Mouse (Mus musculus) intestine, embryonic 15.5 days (tissue): ENCODE measurements around the gene Tcl1. TPM values are rescaled to one million over a fixed set of nuclear protein-coding genes. Genes with fewer than 3 reads are reported as not detected.
"Not testable (repeated sequence)": the region's sequence is repeated elsewhere in the genome, so short reads cannot be mapped to it uniquely, and the experiment has no call there.

Experiments
- ATAC-seq: fragments of 200-750 bp; cut with Nextera tagmentation; 2 replicates; pipeline ENCODE4 v1.8.0; 2017; ENCODE audit warnings: moderate TSS enrichment, moderate library complexity
- H3K27ac ChIP-seq: fragments of 300-500 bp; sonication (generic); 2 replicates; pipeline ENCODE4 v1.5.1; 2015; ENCODE audit warnings: mild to moderate bottlenecking, inconsistent platforms
- H3K27me3 ChIP-seq: fragments of 300-500 bp; sonication (generic); replicated peaks from 2 replicates; pipeline ENCODE4 v1.6.1; 2015; ENCODE audit warnings: inconsistent platforms
- H3K36me3 ChIP-seq: fragments of 300-500 bp; sonication (generic); 2 replicates; pipeline ENCODE4 v1.6.1; 2015; ENCODE audit warnings: inconsistent platforms
- H3K4me1 ChIP-seq: fragments of 300-500 bp; sonication (generic); replicated peaks from 2 replicates; pipeline ENCODE4 v1.6.1; 2015; ENCODE audit warnings: inconsistent platforms
- H3K4me2 ChIP-seq: fragments of 300-500 bp; sonication (generic); replicated peaks from 2 replicates; pipeline ENCODE4 v1.6.1; 2015; ENCODE audit warnings: mild to moderate bottlenecking, inconsistent platforms
- H3K4me3 ChIP-seq: fragments of 300-500 bp; sonication (generic); replicated peaks from 2 replicates; pipeline ENCODE4 v1.5.1; 2015; ENCODE audit warnings: inconsistent platforms
- H3K9ac ChIP-seq: fragments of 300-500 bp; sonication (generic); 2 replicates; pipeline ENCODE4 v1.6.1; 2015; ENCODE audit warnings: inconsistent platforms
- H3K9me3 ChIP-seq: fragments of 300-500 bp; sonication (generic); 2 replicates; pipeline ENCODE4 v1.6.1; 2016; ENCODE audit warnings: inconsistent platforms
- WGBS: fragments of 180-500 bp; shearing (Covaris S2); methylation state at CpG from one replicate; pipeline ENCODE4 v1.1.7; 2015; 5-methylcytosine and 5-hydroxymethylcytosine counted together
- polyA plus RNA-seq: library from polyadenylated mRNA; unstranded; fragments of >200 nt; fragmentation: Nextera tagmentation; extraction: Ambion mirVana; gene quantifications from 2 replicates; pipeline ENCODE4 v1.2.1, GENCODE M21; 2015

Gene Tcl1
- polyA plus RNA-seq, 1 experiment from 2014 or later: not detected

GRCm38 (mm10) chr12:105217101-105217760 is 5.4 kb downstream of the Tcl1 start:
- Histone ChIP-seq H3K4me3 (no peak overlapping the region), H3K27me3 (no peaks in the 10 kb centered on the region), H3K27ac (no peak overlapping the region), H3K9ac (no peak overlapping the region), H3K9me3 (no peaks in the 10 kb centered on the region), H3K36me3 (no peaks in the 10 kb centered on the region), H3K4me2 (no peak overlapping the region), H3K4me1 (no peaks in the 10 kb centered on the region)
- 84% methylated on average over 7 of the region's 7 CpGs for whole genome bisulfite sequencing
- no peak for ATAC-seq

GRCm38 (mm10) chr12:105209231-105209630 is 13.4 kb downstream of the Tcl1 start:
- no peaks in the 10 kb centered on the region for H3K4me1 ChIP-seq
- no peak overlapping the region for H3K4me3 ChIP-seq
- ATAC-seq: no peak
- H3K27ac ChIP-seq: no peak overlapping the region
- no peaks in the 10 kb centered on the region for H3K9me3 ChIP-seq
- no peak overlapping the region for H3K9ac ChIP-seq
- H3K27me3 ChIP-seq: no peaks in the 10 kb centered on the region
- WGBS: 90% methylated on average over 7 of the region's 7 CpGs
- no peak overlapping the region for H3K4me2 ChIP-seq
- no peaks in the 10 kb centered on the region for H3K36me3 ChIP-seq

GRCm38 (mm10) chr12:105208441-105208840 is 14.2 kb downstream of the Tcl1 start:
- Histone ChIP-seq H3K4me2 (no peak overlapping the region), H3K27ac (no peak overlapping the region), H3K4me3 (no peak overlapping the region), H3K27me3 (no peaks in the 10 kb centered on the region), H3K36me3 (no peaks in the 10 kb centered on the region), H3K4me1 (no peaks in the 10 kb centered on the region), H3K9ac (no peak overlapping the region), H3K9me3 (no peaks in the 10 kb centered on the region)
- ATAC-seq: no peak
- 96% methylated on average over 1 of the region's 1 CpGs for WGBS

GRCm38 (mm10) chr12:105207071-105207470 is 15.5 kb downstream of the Tcl1 start:
- no peak overlapping the region for H3K27ac ChIP-seq
- no peak overlapping the region for H3K4me2 ChIP-seq
- H3K4me1 ChIP-seq: no peaks in the 10 kb centered on the region
- no peaks in the 10 kb centered on the region for H3K9me3 ChIP-seq
- H3K4me3 ChIP-seq: no peak overlapping the region
- no peak for ATAC-seq
- H3K27me3 ChIP-seq: no peaks in the 10 kb centered on the region
- H3K9ac ChIP-seq: no peak overlapping the region
- WGBS: 56% methylated on average over 1 of the region's 1 CpGs
- no peaks in the 10 kb centered on the region for H3K36me3 ChIP-seq

GRCm38 (mm10) chr12:105201657-105202056 is 20.9 kb downstream of the Tcl1 start, which contains the start of gene Tcl1b4:
TSS of gene Tcl1b4 (plus strand) at chr12:105201957.
- H3K4me3 ChIP-seq, H3K9me3 ChIP-seq, H3K36me3 ChIP-seq, H3K4me1 ChIP-seq, H3K27ac ChIP-seq, ATAC-seq, H3K4me2 ChIP-seq, H3K27me3 ChIP-seq, H3K9ac ChIP-seq: not testable (repeated sequence)
- 90% methylated on average over 1 of the region's 1 CpGs for WGBS

- H3K27ac ChIP-seq, H3K27me3 ChIP-seq, H3K36me3 ChIP-seq, ATAC-seq, H3K9ac ChIP-seq, H3K4me1 ChIP-seq, H3K9me3 ChIP-seq, H3K4me3 ChIP-seq, H3K4me2 ChIP-seq: not testable (repeated sequence)
- 67% methylated on average over 7 of the region's 7 CpGs for WGBS
Measured at GRCm38 (mm10) chr12:105199684-105200497, 22.7 kb downstream of the Tcl1 start.

GRCm38 (mm10) chr12:105190743-105191142 is 31.9 kb downstream of the Tcl1 start, which contains the start of gene Tcl1b3:
TSS of gene Tcl1b3 (plus strand) at chr12:105191043.
- not testable (repeated sequence) for H3K4me2 ChIP-seq, H3K9me3 ChIP-seq, H3K4me1 ChIP-seq, H3K9ac ChIP-seq, H3K27ac ChIP-seq, H3K36me3 ChIP-seq, ATAC-seq, H3K27me3 ChIP-seq, H3K4me3 ChIP-seq
- WGBS: 87% methylated on average over 6 of the region's 6 CpGs

GRCm38 (mm10) chr12:105188980-105189379 is 33.6 kb downstream of the Tcl1 start:
- H3K27me3 ChIP-seq, ATAC-seq, H3K27ac ChIP-seq, H3K4me1 ChIP-seq, H3K4me3 ChIP-seq, H3K9me3 ChIP-seq, H3K4me2 ChIP-seq, H3K36me3 ChIP-seq, H3K9ac ChIP-seq: not testable (repeated sequence)
- WGBS: 44% methylated on average over 2 of the region's 2 CpGs

- H3K27me3 ChIP-seq, H3K4me3 ChIP-seq, ATAC-seq, H3K9me3 ChIP-seq, H3K9ac ChIP-seq, H3K36me3 ChIP-seq, H3K27ac ChIP-seq, H3K4me1 ChIP-seq, H3K4me2 ChIP-seq: not testable (repeated sequence)
- WGBS: 76% methylated on average over 4 of the region's 4 CpGs
Measured at GRCm38 (mm10) chr12:105181040-105181644, 41.5 kb downstream of the Tcl1 start.

- not testable (repeated sequence) for H3K4me2 ChIP-seq, H3K9ac ChIP-seq, H3K9me3 ChIP-seq, H3K27me3 ChIP-seq, H3K4me3 ChIP-seq, H3K36me3 ChIP-seq, H3K4me1 ChIP-seq, ATAC-seq, H3K27ac ChIP-seq
- 64% methylated on average over 3 of the region's 3 CpGs for WGBS
Measured at GRCm38 (mm10) chr12:105176044-105176443, 46.5 kb downstream of the Tcl1 start, which contains the start of gene Tcl1b5. TSS of gene Tcl1b5 (plus strand) at chr12:105176344.

GRCm38 (mm10) chr12:105174318-105174717 is 48.3 kb downstream of the Tcl1 start:
- not testable (repeated sequence) for H3K4me3 ChIP-seq, H3K9ac ChIP-seq, H3K36me3 ChIP-seq, H3K27me3 ChIP-seq, H3K27ac ChIP-seq, ATAC-seq, H3K4me1 ChIP-seq, H3K4me2 ChIP-seq, H3K9me3 ChIP-seq
- WGBS: 27% methylated on average over 2 of the region's 2 CpGs

GRCm38 (mm10) chr12:105173366-105173765 is 49.2 kb downstream of the Tcl1 start:
- H3K4me3 ChIP-seq: no peak overlapping the region
- no peak overlapping the region for H3K4me2 ChIP-seq
- H3K36me3 ChIP-seq: no peaks in the 10 kb centered on the region
- 71% methylated on average over 2 of the region's 2 CpGs for WGBS
- no peak for ATAC-seq
- H3K27ac ChIP-seq: no peak overlapping the region
- H3K9ac ChIP-seq: no peak overlapping the region
- no peaks in the 10 kb centered on the region for H3K9me3 ChIP-seq
- no peaks in the 10 kb centered on the region for H3K27me3 ChIP-seq
- no peaks in the 10 kb centered on the region for H3K4me1 ChIP-seq
